Mouse (Mus musculus) thymus, postnatal 10 days (tissue): ENCODE results near the gene Zcchc8.
A peak's percentile ranks its signal among the peaks of the same experiment; 100 is the strongest.
"Not testable (repeated sequence)": the region's sequence is repeated elsewhere in the genome, so short reads cannot be mapped to it uniquely, and the experiment has no call there.

Experiments used
- DNase-seq, 2 experiments: peaks; one replicate each; pipeline ENCODE4 v3.0.0; 2021; ENCODE audit warnings: low spot score in 2 of 2

Zcchc8 gene

GRCm38 (mm10) chr5:123720328-123721311 lies at the start of gene Zcchc8:
TSS of gene Zcchc8 (minus strand) at chr5:123721100.
- DNase-seq = peak; percentile 92

GRCm38 (mm10) chr5:123766455-123766854 lies 45.6 kb upstream of the Zcchc8 start:
- DNase-seq = not testable (repeated sequence)

- no peak for DNase-seq
Measured at GRCm38 (mm10) chr5:123765506-123765905, 44.6 kb upstream of the Zcchc8 start.

GRCm38 (mm10) chr5:123749065-123750064 lies 28.5 kb upstream of the Zcchc8 start, which contains the start of the genes Rsrc2 and Kntc1:
TSS of gene Rsrc2 (minus strand) at chr5:123749414.
TSS of gene Kntc1 (plus strand) at chr5:123749716.
- peak; percentile 98 to 99 for DNase-seq

GRCm38 (mm10) chr5:123748339-123749064 lies 27.6 kb upstream of the Zcchc8 start:
- peak in 1 of 2 experiments; percentile 7 for DNase-seq

GRCm38 (mm10) chr5:123747604-123748003 lies 26.7 kb upstream of the Zcchc8 start:
- DNase-seq = no peak

- no peak for DNase-seq
Measured at GRCm38 (mm10) chr5:123746253-123746652, 25.4 kb upstream of the Zcchc8 start.

- no peak for DNase-seq
Measured at GRCm38 (mm10) chr5:123744358-123744757, 23.5 kb upstream of the Zcchc8 start.

- no peak for DNase-seq
Measured at GRCm38 (mm10) chr5:123730981-123731380, 10.1 kb upstream of the Zcchc8 start.

GRCm38 (mm10) chr5:123723816-123724215 lies 2.9 kb upstream of the Zcchc8 start:
- DNase-seq = not testable (repeated sequence)

GRCm38 (mm10) chr5:123714622-123715021 lies 6.3 kb downstream of the Zcchc8 start:
- DNase-seq = no peak

GRCm38 (mm10) chr5:123713782-123714181 lies 7.1 kb downstream of the Zcchc8 start:
- no peak for DNase-seq

GRCm38 (mm10) chr5:123709571-123709970 lies 11.3 kb downstream of the Zcchc8 start:
- DNase-seq = no peak

- no peak for DNase-seq
Measured at GRCm38 (mm10) chr5:123708598-123708997, 12.3 kb downstream of the Zcchc8 start.

- DNase-seq = no peak
Measured at GRCm38 (mm10) chr5:123700625-123701024, 20.3 kb downstream of the Zcchc8 start.

- DNase-seq = peak in 1 of 2 experiments; percentile 78
Measured at GRCm38 (mm10) chr5:123699198-123699597, 21.7 kb downstream of the Zcchc8 start.

GRCm38 (mm10) chr5:123696961-123697360 lies 23.9 kb downstream of the Zcchc8 start:
- no peak for DNase-seq

GRCm38 (mm10) chr5:123696244-123696643 lies 24.7 kb downstream of the Zcchc8 start:
- no peak for DNase-seq

- no peak for DNase-seq
Measured at GRCm38 (mm10) chr5:123694468-123694867, 26.4 kb downstream of the Zcchc8 start.

- peak in 1 of 2 experiments; percentile 62 for DNase-seq
Measured at GRCm38 (mm10) chr5:123684221-123685144, 36.4 kb downstream of the Zcchc8 start, which contains the start of gene Clip1. TSS of gene Clip1 (minus strand) at chr5:123684618.
